Mouse (Mus musculus) layer of hippocampus, adult 18-20 months (tissue): Measurements from ENCODE around the gene Gpr18. TPM values are rescaled to one million over a fixed set of nuclear protein-coding genes. Genes with fewer than 3 reads are reported as not detected.

Experiments used
- DNase-seq, 2 experiments: peaks; one replicate each; pipeline ENCODE4 v3.0.0; 2022; ENCODE audit warnings: low spot score in 2 of 2
- total RNA-seq, 2 experiments: library from RNA; stranded (reverse); gene quantifications; 2 replicates each; pipeline ENCODE4 v1.2.3; 2021

Gene Gpr18
- total RNA-seq, 2 experiments from 2014 or later, result not detected

- no peak for DNase-seq
Measured at GRCm38 (mm10) chr14:121924876-121925275, 9.3 kb upstream of the Gpr18 start.

GRCm38 (mm10) chr14:121922731-121923130 lies 7.2 kb upstream of the Gpr18 start:
- no peak for DNase-seq

- no peak for DNase-seq
Measured at GRCm38 (mm10) chr14:121922016-121922415, 6.4 kb upstream of the Gpr18 start.

- DNase-seq, result no peak
Measured at GRCm38 (mm10) chr14:121920511-121921124, 5.0 kb upstream of the Gpr18 start.

GRCm38 (mm10) chr14:121919752-121920151 lies 4.2 kb upstream of the Gpr18 start:
- peak in 1 of 2 experiments; percentile 31 for DNase-seq

GRCm38 (mm10) chr14:121918266-121918665 lies 2.7 kb upstream of the Gpr18 start:
- DNase-seq, result no peak

GRCm38 (mm10) chr14:121916311-121917094 lies 922 bp upstream of the Gpr18 start:
- no peak for DNase-seq

- DNase-seq, result no peak
Measured at GRCm38 (mm10) chr14:121915143-121915542, 438 bp downstream of the Gpr18 start.

- no peak for DNase-seq
Measured at GRCm38 (mm10) chr14:121912501-121912900, 3.1 kb downstream of the Gpr18 start.

- DNase-seq, result no peak
Measured at GRCm38 (mm10) chr14:121909868-121910267, 5.7 kb downstream of the Gpr18 start.

GRCm38 (mm10) chr14:121906992-121907681 lies 8.4 kb downstream of the Gpr18 start:
- DNase-seq, result no peak

GRCm38 (mm10) chr14:121906341-121906991 lies 9.1 kb downstream of the Gpr18 start:
- DNase-seq, result no peak

- DNase-seq, result no peak
Measured at GRCm38 (mm10) chr14:121904754-121905153, 10.8 kb downstream of the Gpr18 start.

GRCm38 (mm10) chr14:121903381-121903876 lies 12.2 kb downstream of the Gpr18 start:
- DNase-seq, result no peak

GRCm38 (mm10) chr14:121901511-121901910 lies 14.1 kb downstream of the Gpr18 start:
- no peak for DNase-seq

GRCm38 (mm10) chr14:121899071-121899470 lies 16.5 kb downstream of the Gpr18 start:
- DNase-seq, result no peak

GRCm38 (mm10) chr14:121898509-121898908 lies 17.1 kb downstream of the Gpr18 start:
- no peak for DNase-seq

- no peak for DNase-seq
Measured at GRCm38 (mm10) chr14:121897773-121898172, 17.8 kb downstream of the Gpr18 start.

GRCm38 (mm10) chr14:121896126-121897090 lies 19.2 kb downstream of the Gpr18 start:
- DNase-seq, result no peak

GRCm38 (mm10) chr14:121895316-121895715 lies 20.3 kb downstream of the Gpr18 start:
- no peak for DNase-seq
